Mouse (Mus musculus) limb, embryonic 15.5 days (tissue): ENCODE results near the gene Pced1b. TPM values are rescaled to one million over a fixed set of nuclear protein-coding genes. Genes with fewer than 3 reads are reported as not detected.

Source experiments
- ATAC-seq: fragments of 200-750 bp; cut with Nextera tagmentation; 2 replicates; pipeline ENCODE4 v1.8.0; 2017; ENCODE audit warnings: low read depth, moderate TSS enrichment; ENCODE audit not compliant: insufficient number of reproducible peaks, low FRiP score, low TSS enrichment
- H3K27ac ChIP-seq: fragments of 300-500 bp; sonication (generic); 2 replicates; pipeline ENCODE4 v1.5.1; 2015; ENCODE audit warnings: moderate library complexity, mild to moderate bottlenecking, inconsistent platforms
- H3K27me3 ChIP-seq: fragments of 300-500 bp; sonication (generic); 2 replicates; pipeline ENCODE4 v1.6.1; 2015; ENCODE audit warnings: inconsistent platforms
- H3K36me3 ChIP-seq: fragments of 300-500 bp; sonication (generic); 2 replicates; pipeline ENCODE4 v1.6.1; 2015; ENCODE audit warnings: inconsistent platforms
- H3K4me1 ChIP-seq: fragments of 300-500 bp; sonication (generic); 2 replicates; pipeline ENCODE4 v1.6.1; 2015; ENCODE audit warnings: inconsistent platforms
- H3K4me2 ChIP-seq: fragments of 300-500 bp; sonication (generic); 2 replicates; pipeline ENCODE4 v1.6.1; 2015; ENCODE audit warnings: mild to moderate bottlenecking, inconsistent platforms
- H3K4me3 ChIP-seq: fragments of 300-500 bp; sonication (generic); 2 replicates; pipeline ENCODE4 v1.5.1; 2015; ENCODE audit warnings: mild to moderate bottlenecking, inconsistent platforms
- H3K9ac ChIP-seq: fragments of 300-500 bp; sonication (generic); 2 replicates; pipeline ENCODE4 v1.6.1; 2015; ENCODE audit warnings: inconsistent platforms
- H3K9me3 ChIP-seq: fragments of 300-500 bp; sonication (generic); 2 replicates; pipeline ENCODE4 v1.6.1; 2016; ENCODE audit warnings: inconsistent platforms
- WGBS: fragments of 180-500 bp; shearing (Covaris S2); methylation state at CpG from one replicate; pipeline ENCODE4 v1.1.7; 2015; 5-methylcytosine and 5-hydroxymethylcytosine counted together
- polyA plus RNA-seq: library from polyadenylated mRNA; unstranded; fragments of >200 nt; fragmentation: Nextera tagmentation; extraction: Ambion mirVana; gene quantifications from 2 replicates; pipeline ENCODE4 v1.2.1, GENCODE M21; 2015

Pced1b gene
- polyA plus RNA-seq, 1 experiment from 2014 or later, result 3.6 TPM

GRCm38 (mm10) chr15:97414718-97415413, 168.0 kb downstream of the Pced1b start:
- Histone ChIP-seq H3K4me3 (no peak overlapping the region), H3K9me3 (no peaks in the 10 kb centered on the region), H3K4me2 (no peak overlapping the region), H3K36me3 (no peaks in the 10 kb centered on the region), H3K27ac (no peak overlapping the region), H3K9ac (no peak overlapping the region), H3K27me3 (no peaks in the 10 kb centered on the region), H3K4me1 (peaks cover 7% of the 10 kb centered on the region; the same call in 1 of the 2 replicates)
- ATAC-seq, result no peak
- 52% methylated on average over 12 of the region's 12 CpGs for WGBS

GRCm38 (mm10) chr15:97415426-97415946, 168.6 kb downstream of the Pced1b start:
- WGBS, result 69% methylated on average over 2 of the region's 2 CpGs
- no peaks in the 10 kb centered on the region for H3K27me3 ChIP-seq
- no peak overlapping the region for H3K4me2 ChIP-seq
- no peaks in the 10 kb centered on the region for H3K36me3 ChIP-seq
- H3K4me1 ChIP-seq, result peaks cover 7% of the 10 kb centered on the region; the same call in 1 of the 2 replicates
- H3K27ac ChIP-seq, result no peak overlapping the region
- no peak overlapping the region for H3K4me3 ChIP-seq
- ATAC-seq, result no peak
- no peaks in the 10 kb centered on the region for H3K9me3 ChIP-seq
- no peak overlapping the region for H3K9ac ChIP-seq

- no peak for ATAC-seq
- H3K36me3 ChIP-seq, result no peaks in the 10 kb centered on the region
- 85% methylated on average over 2 of the region's 2 CpGs for WGBS
These were observed 173.4 kb downstream of the Pced1b start for GRCm38 (mm10) chr15:97420292-97420691.

GRCm38 (mm10) chr15:97421533-97421932, 174.6 kb downstream of the Pced1b start:
- Histone ChIP-seq H3K36me3 (no peaks in the 10 kb centered on the region), H3K27ac (no peak overlapping the region), H3K9ac (no peak overlapping the region), H3K4me3 (no peak overlapping the region), H3K27me3 (no peaks in the 10 kb centered on the region), H3K4me2 (no peak overlapping the region), H3K4me1 (0 out of 2 replicates have a peak, but pooled peaks cover 4% of the 10 kb centered on the region), H3K9me3 (no peaks in the 10 kb centered on the region)
- 76% methylated on average over 3 of the region's 3 CpGs for WGBS
- no peak for ATAC-seq

More at GRCm38 (mm10) chr15:97420292-97420691, 173.4 kb downstream of the Pced1b start:
- 0 out of 2 replicates have a peak, but pooled peaks cover 6% of the 10 kb centered on the region for H3K4me1 ChIP-seq
- no peaks in the 10 kb centered on the region for H3K27me3 ChIP-seq
- no peak overlapping the region for H3K27ac ChIP-seq
- H3K9me3 ChIP-seq, result no peaks in the 10 kb centered on the region
- H3K4me2 ChIP-seq, result no peak overlapping the region
- H3K9ac ChIP-seq, result no peak overlapping the region
- no peak overlapping the region for H3K4me3 ChIP-seq

GRCm38 (mm10) chr15:97422212-97422944, 175.5 kb downstream of the Pced1b start:
- H3K4me2 ChIP-seq, result no peak overlapping the region
- no peak overlapping the region for H3K9ac ChIP-seq
- H3K4me1 ChIP-seq, result 0 out of 2 replicates have a peak, but pooled peaks cover 4% of the 10 kb centered on the region
- ATAC-seq, result no peak
- H3K9me3 ChIP-seq, result no peaks in the 10 kb centered on the region
- no peak overlapping the region for H3K27ac ChIP-seq
- no peak overlapping the region for H3K4me3 ChIP-seq
- no peaks in the 10 kb centered on the region for H3K27me3 ChIP-seq
- WGBS, result 57% methylated on average over 4 of the region's 4 CpGs
- H3K36me3 ChIP-seq, result no peaks in the 10 kb centered on the region

DNA sequence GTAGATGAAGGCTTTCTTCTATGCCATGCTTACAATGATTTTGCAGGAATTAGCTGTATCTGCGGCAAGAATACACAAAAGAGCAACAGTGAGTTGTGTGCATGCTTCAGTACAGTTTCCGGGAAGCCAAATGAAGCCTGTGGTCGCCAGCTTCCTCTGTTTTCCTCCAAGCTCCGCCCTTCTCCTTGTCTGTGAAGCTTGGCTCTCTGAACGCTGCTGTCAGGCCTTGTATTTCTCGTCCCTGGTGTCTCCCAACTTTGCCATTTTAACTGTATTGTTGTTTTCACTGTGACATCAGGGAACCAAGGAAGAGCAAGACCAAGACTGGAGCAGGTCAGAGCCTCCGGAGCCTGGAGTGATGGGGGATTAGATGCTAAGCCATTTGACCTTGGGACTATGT, 177.5 kb downstream of the Pced1b start:
- no peaks in the 10 kb centered on the region for H3K9me3 ChIP-seq
- 59% methylated on average over 7 of the region's 7 CpGs for WGBS
- ATAC-seq, result no peak

GRCm38 (mm10) chr15:97424961-97425360, 178.1 kb downstream of the Pced1b start:
- no peaks in the 10 kb centered on the region for H3K9me3 ChIP-seq
- ATAC-seq, result no peak
- no peaks in the 10 kb centered on the region for H3K36me3 ChIP-seq
- H3K4me1 ChIP-seq, result no peaks in the 10 kb centered on the region
- WGBS, result 83% methylated on average over 3 of the region's 3 CpGs
- no peak overlapping the region for H3K27ac ChIP-seq
- no peak overlapping the region for H3K4me2 ChIP-seq
- no peaks in the 10 kb centered on the region for H3K27me3 ChIP-seq
- no peak overlapping the region for H3K4me3 ChIP-seq
- no peak overlapping the region for H3K9ac ChIP-seq

More for the DNA sequence above, 177.5 kb downstream of the Pced1b start:
- no peak overlapping the region for H3K4me2 ChIP-seq
- no peaks in the 10 kb centered on the region for H3K27me3 ChIP-seq
- no peak overlapping the region for H3K27ac ChIP-seq
- no peaks in the 10 kb centered on the region for H3K36me3 ChIP-seq
- H3K4me3 ChIP-seq, result no peak overlapping the region
- no peak overlapping the region for H3K9ac ChIP-seq
- H3K4me1 ChIP-seq, result no peaks in the 10 kb centered on the region

DNA sequence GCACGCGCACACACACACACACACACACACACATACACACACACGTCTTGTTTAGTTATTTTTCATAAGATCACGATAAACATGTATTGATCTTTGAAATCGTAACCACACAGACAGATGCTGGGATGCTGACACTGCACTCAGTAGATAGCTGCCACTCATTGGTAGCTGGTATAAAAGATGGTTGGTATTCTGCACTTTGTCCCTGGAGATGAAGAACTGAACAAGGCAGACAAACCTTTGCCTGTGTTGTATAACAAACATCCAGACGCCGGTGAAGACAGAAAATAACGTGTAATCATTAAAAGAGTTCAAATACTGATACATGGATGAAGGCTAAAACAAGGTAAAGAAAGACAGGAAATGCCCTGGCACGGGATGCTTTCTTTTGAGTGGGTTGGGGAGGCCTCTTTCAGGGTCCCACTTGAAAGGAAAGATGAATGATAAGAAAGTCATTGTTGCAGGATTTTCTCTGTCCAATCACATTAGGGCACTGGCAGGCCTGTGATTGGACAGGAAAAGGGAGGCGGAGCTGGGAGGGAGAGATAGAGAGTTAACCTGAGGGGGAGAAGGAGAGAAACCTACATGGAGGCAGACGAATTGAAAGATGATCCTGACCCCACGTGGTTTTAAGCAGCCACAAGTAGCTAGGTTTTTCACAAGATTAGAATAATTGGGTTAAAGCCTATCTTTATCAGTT, 182.4 kb downstream of the Pced1b start:
- Histone ChIP-seq H3K4me1 (no peaks in the 10 kb centered on the region), H3K9me3 (no peaks in the 10 kb centered on the region), H3K9ac (no peak overlapping the region), H3K27ac (no peak overlapping the region), H3K4me3 (no peak overlapping the region), H3K36me3 (no peaks in the 10 kb centered on the region), H3K4me2 (no peak overlapping the region), H3K27me3 (no peaks in the 10 kb centered on the region)
- 83% methylated on average over 12 of the region's 12 CpGs for WGBS
- ATAC-seq, result no peak

DNA sequence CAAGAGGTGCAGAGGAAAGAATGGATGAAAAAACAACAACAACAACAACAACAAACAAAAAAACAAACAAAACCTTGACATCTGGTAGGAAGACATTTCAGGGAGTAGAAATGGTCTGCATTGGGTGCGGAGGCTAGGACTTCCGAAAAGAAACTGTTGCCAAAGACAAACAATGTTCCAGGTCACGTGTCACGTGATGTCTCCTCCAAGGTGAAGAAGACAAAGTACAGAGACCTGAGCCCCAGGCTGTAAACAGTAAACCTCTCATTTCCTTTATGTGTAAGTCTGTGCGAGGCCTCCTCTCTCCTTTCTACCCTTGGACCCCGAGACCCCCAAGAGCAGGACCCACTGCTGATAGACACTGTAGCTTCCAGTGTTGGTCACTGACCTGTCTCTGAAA, 184.6 kb downstream of the Pced1b start:
- WGBS, result 74% methylated on average over 6 of the region's 6 CpGs
- H3K4me3 ChIP-seq, result no peak overlapping the region
- H3K9me3 ChIP-seq, result no peaks in the 10 kb centered on the region
- ATAC-seq, result no peak
- H3K27me3 ChIP-seq, result no peaks in the 10 kb centered on the region
- no peaks in the 10 kb centered on the region for H3K36me3 ChIP-seq
- H3K4me1 ChIP-seq, result no peaks in the 10 kb centered on the region
- no peak overlapping the region for H3K9ac ChIP-seq
- H3K27ac ChIP-seq, result no peak overlapping the region
- H3K4me2 ChIP-seq, result no peak overlapping the region

DNA sequence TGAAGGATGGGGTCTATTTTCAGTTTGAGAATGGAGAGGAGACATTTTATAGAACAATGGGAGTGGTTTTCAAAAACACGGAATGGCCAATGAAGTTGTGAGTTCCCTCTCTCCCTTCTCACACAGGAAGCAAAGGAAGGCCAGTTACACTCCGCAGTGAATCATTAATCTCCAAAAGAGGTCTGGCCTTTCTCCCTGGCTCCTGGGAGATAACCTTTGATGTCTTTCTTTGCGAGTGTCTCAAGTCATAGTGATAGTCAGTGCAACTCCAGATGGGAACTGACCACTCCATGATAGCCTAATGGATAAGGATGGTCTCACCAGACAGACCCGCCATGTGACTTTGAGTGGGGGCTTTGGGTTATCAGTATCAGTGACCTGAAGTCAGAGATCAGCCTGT, 185.3 kb downstream of the Pced1b start:
- Histone ChIP-seq H3K9me3 (no peaks in the 10 kb centered on the region), H3K4me3 (no peak overlapping the region), H3K9ac (no peak overlapping the region), H3K27me3 (no peaks in the 10 kb centered on the region), H3K4me1 (no peaks in the 10 kb centered on the region), H3K27ac (no peak overlapping the region), H3K36me3 (no peaks in the 10 kb centered on the region), H3K4me2 (no peak overlapping the region)
- ATAC-seq, result no peak
- 48% methylated on average over 4 of the region's 4 CpGs for WGBS
